ENCODE assay signal across 7 mouse cellular contexts in genomic region chr1:87475076-87475895, GRCm38 (mm10). TPM values are rescaled to one million over a fixed set of nuclear protein-coding genes. Genes with fewer than 3 reads are reported as not detected.
DNase-seq lines count a peak whose midpoint lies in the region; ATAC-seq and TF ChIP-seq lines count a peak whose summit lies in the region.

No protein-coding gene starts in this region.

- 2% methylated on average over 42 of the region's 42 CpGs for WGBS in forebrain, embryonic 15.5 days
- WGBS in olfactory bulb, adult 2 months: 2% methylated on average over 42 of the region's 42 CpGs

- peak overlapping the region; percentile 78 for H3K4me2 ChIP-seq in forebrain, embryonic 15.5 days (replicated peaks)

- no peaks in the 10 kb centered on the region for H3K36me3 ChIP-seq in megakaryocyte, embryonic 14.5 days (replicated peaks; ENCODE audit: low read length)
- H3K36me3 ChIP-seq in forebrain, embryonic 15.5 days: no peaks in the 10 kb centered on the region

- peaks cover 96% of the 10 kb centered on the region for H3K27me3 ChIP-seq in megakaryocyte, embryonic 14.5 days (replicated peaks)
- H3K27me3 ChIP-seq in forebrain, embryonic 15.5 days: peaks cover 11% of the 10 kb centered on the region; the same call in 1 of the 2 replicates

- peak overlapping the region; percentile 72 for H3K4me3 ChIP-seq in megakaryocyte, embryonic 14.5 days (replicated peaks)
- H3K4me3 ChIP-seq in forebrain, embryonic 15.5 days: peak overlapping the region; percentile 40
- peak overlapping the region; percentile 20; the same call in 1 of the 2 replicates for H3K4me3 ChIP-seq in left cerebral cortex, adult 2 months
- peak overlapping the region; percentile 36 for H3K4me3 ChIP-seq in olfactory bulb, adult 2 months (ENCODE audit: insufficient read depth, low read depth, low read length)

- TF ChIP-seq CTCF in left cerebral cortex, adult 2 months (IDR thresholded peaks at IDR 0.05): no peak
- no peak for TF ChIP-seq CTCF in olfactory bulb, adult 2 months (IDR thresholded peaks at IDR 0.05; ENCODE audit: insufficient read depth, low read depth, low read length)

- H3K27ac ChIP-seq in forebrain, embryonic 15.5 days (replicated peaks): no peak overlapping the region
- H3K27ac ChIP-seq in left cerebral cortex, adult 2 months: peak overlapping the region; percentile 74
- H3K27ac ChIP-seq in olfactory bulb, adult 2 months (ENCODE audit: insufficient read depth, low read depth, low read length): no peak overlapping the region

- H3K9ac ChIP-seq in forebrain, embryonic 15.5 days (replicated peaks): peak overlapping the region; percentile 36

- intact Hi-C loops in left cerebral cortex, adult 2 months (cut with DNase I): loop anchor here (10.0 kb wide), 1 partner anchor 280 kb away; the partner anchor contains the start of gene Atg16l1

- no peak for ATAC-seq in megakaryocyte, adult 5-6 weeks (ENCODE audit: poor library complexity, severe bottlenecking)
- peak; percentile 68; the same call in 1 of the 2 replicates for ATAC-seq in forebrain, embryonic 15.5 days (replicated peaks)

- peaks cover 7% of the 10 kb centered on the region; the same call in 1 of the 2 replicates for H3K4me1 ChIP-seq in megakaryocyte, embryonic 14.5 days
- peaks cover 8% of the 10 kb centered on the region; the same call in 1 of the 2 replicates for H3K4me1 ChIP-seq in forebrain, embryonic 15.5 days
- H3K4me1 ChIP-seq in olfactory bulb, adult 2 months (ENCODE audit: control insufficient read depth, insufficient read depth, low read length): peaks cover 14% of the 10 kb centered on the region

- no peaks in the 10 kb centered on the region for H3K9me3 ChIP-seq in megakaryocyte, embryonic 14.5 days
- no peaks in the 10 kb centered on the region for H3K9me3 ChIP-seq in forebrain, embryonic 15.5 days

- TF ChIP-seq POLR2A in olfactory bulb, adult 2 months (IDR thresholded peaks at IDR 0.05; ENCODE audit: insufficient read depth, low read depth, low read length): no peak

- DNase-seq in left cerebral cortex, adult 2 months (ENCODE audit: extremely low spot score in 1 of 2, low spot score in 2 of 2): peak; percentile 77 to 78
- DNase-seq in cerebellum, adult 11-12 months: no peak
- DNase-seq in adrenal gland, adult 18-20 months (ENCODE audit: low spot score in 2 of 2): no peak

RNA-seq across cellular contexts. Expression of gene Snorc, which starts 5.2 kb away (rescaled TPM):
- polyA plus RNA-seq in megakaryocyte, embryonic 14.5 days (2012; ENCODE audit: insufficient read depth, low replicate concordance): not detected in 2 replicates
- not detected in 2 replicates for total RNA-seq in megakaryocyte, adult 5-6 weeks (2015)
- total RNA-seq in megakaryocyte, adult 5-6 weeks (2017): not detected in 2 replicates
- polyA plus RNA-seq in forebrain, embryonic 15.5 days (2015; fragmentation: Nextera tagmentation; extraction: Ambion mirVana): 0.45 TPM in 1 of 2 replicates, not detected in the other
- total RNA-seq in left cerebral cortex, adult 2 months (2021): under 1 TPM in 1 of 2 experiments, not detected in 1; 0.84 TPM
- polyA plus RNA-seq in olfactory bulb, adult 2 months (2012; ENCODE audit: insufficient read depth, insufficient read length, low replicate concordance, missing spikeins): not detected in 2 replicates
- total RNA-seq in adrenal gland, adult 18-20 months (2021): not detected

RNA-seq across cellular contexts. Expression of gene Neu2, which starts 34.4 kb away (rescaled TPM):
- polyA plus RNA-seq in megakaryocyte, embryonic 14.5 days (2012; ENCODE audit: insufficient read depth, low replicate concordance): not detected in 2 replicates
- total RNA-seq in megakaryocyte, adult 5-6 weeks (2015): not detected in 2 replicates
- not detected in 2 replicates for total RNA-seq in megakaryocyte, adult 5-6 weeks (2017)
- polyA plus RNA-seq in forebrain, embryonic 15.5 days (2015; fragmentation: Nextera tagmentation; extraction: Ambion mirVana): 0.62 TPM in 1 of 2 replicates, not detected in the other
- total RNA-seq in left cerebral cortex, adult 2 months (2021): 1 to 10 TPM; 7.5 to 8.0 TPM
- not detected in 2 replicates for polyA plus RNA-seq in olfactory bulb, adult 2 months (2012; ENCODE audit: insufficient read depth, insufficient read length, low replicate concordance, missing spikeins)
- total RNA-seq in adrenal gland, adult 18-20 months (2021): not detected

Comparison
In these comparisons a context has a peak if more than half of its experiments do, and no peak if none do; other contexts are left out.
1. H3K4me3 ChIP-seq: peak in every context shown above with its lines; median percentile 72 in megakaryocyte, embryonic 14.5 days; 40 in forebrain, embryonic 15.5 days; 36 in olfactory bulb, adult 2 months; 20 in left cerebral cortex, adult 2 months.
2. DNase-seq: peak in left cerebral cortex, adult 2 months (2 of 2); none in cerebellum, adult 11-12 months (single experiment) and adrenal gland, adult 18-20 months (0 of 2).
3. RNA of gene Neu2, which starts 34.4 kb away (total RNA-seq): 7.5 to 8.0 TPM in left cerebral cortex, adult 2 months; not detected in adrenal gland, adult 18-20 months and not detected in megakaryocyte, adult 5-6 weeks; every median in the first group is over 4 times any median in the second.